Mouse (Mus musculus) heart, adult 2 months (tissue): ENCODE results near the gene Grik1. TPM values are rescaled to one million over a fixed set of nuclear protein-coding genes. Genes with fewer than 3 reads are reported as not detected.

ENCODE experiments used
- DNase-seq, 2 experiments: peaks; one replicate each; pipeline ENCODE4 v3.0.0; 2021
- H3K27ac ChIP-seq: fragments of 200-600 bp; 2 replicates; pipeline ENCODE4 v1.8.1; 2022
- H3K27me3 ChIP-seq: fragments of 200-500 bp; 2 replicates; pipeline ENCODE4 v1.6.1; 2012; ENCODE audit warnings: mild to moderate bottlenecking, low read length, inconsistent platforms, mixed read lengths; ENCODE audit not compliant: control insufficient read depth, insufficient read depth
- H3K36me3 ChIP-seq: fragments of 200-500 bp; 2 replicates; pipeline ENCODE4 v1.6.1; 2012; ENCODE audit warnings: low read length, inconsistent platforms; ENCODE audit not compliant: control insufficient read depth, insufficient read depth
- H3K4me1 ChIP-seq: fragments of 200-500 bp; 2 replicates; pipeline ENCODE4 v1.6.1; 2011; ENCODE audit warnings: low read length; ENCODE audit not compliant: control insufficient read depth, insufficient read depth
- H3K4me3 ChIP-seq: fragments of 200-600 bp; 2 replicates; pipeline ENCODE4 v1.8.1; 2022
- H3K79me2 ChIP-seq: fragments of 200-500 bp; replicated peaks from 2 replicates; pipeline ENCODE4 v1.6.1; 2012; ENCODE audit warnings: mild to moderate bottlenecking, inconsistent platforms, low read length, moderate library complexity, mixed read lengths; ENCODE audit not compliant: control insufficient read depth, insufficient read depth
- H3K9ac ChIP-seq: fragments of 200-500 bp; 2 replicates; pipeline ENCODE4 v1.6.1; 2012; ENCODE audit warnings: low read depth, mild to moderate bottlenecking, control low read depth, inconsistent platforms, low read length, mixed read lengths
- CTCF ChIP-seq: fragments of 200-600 bp; IDR thresholded peaks from 2 replicates; pipeline ENCODE4 v1.8.1; 2022; ENCODE audit warnings: antibody characterized with exemption, mild to moderate bottlenecking, moderate library complexity
- EP300 ChIP-seq: fragments of 200-500 bp; IDR thresholded peaks from 2 replicates; pipeline ENCODE4 v1.6.1; 2011; ENCODE audit warnings: low read depth, low read length, control low read depth; ENCODE audit not compliant: insufficient read depth
- POLR2A ChIP-seq: fragments of 200-500 bp; IDR thresholded peaks from 2 replicates; pipeline ENCODE4 v1.6.1; 2011; ENCODE audit warnings: mild to moderate bottlenecking, low read depth, low read length, control low read depth; ENCODE audit not compliant: insufficient read depth
- WGBS: fragments of 180-500 bp; shearing (Covaris S2); methylation state at CpG from one replicate; pipeline ENCODE4 v1.1.7; 2018; 5-methylcytosine and 5-hydroxymethylcytosine counted together
- intact Hi-C: fragments of 180-260 bp; cut with DNase I; formaldehyde crosslinking; loops from one replicate; pipeline ENCODE4 v1.15.1; 2025
- polyA plus RNA-seq: library from polyadenylated mRNA; depleted of rRNA; stranded (reverse); fragments of >200 nt; gene quantifications from 2 replicates; pipeline ENCODE4 v1.2.3, GENCODE M21; 2012
- total RNA-seq, 2 experiments: library from RNA; stranded (reverse); gene quantifications; 2 replicates each; pipeline ENCODE4 v1.2.3; 2021

Grik1 gene
- total and polyA plus RNA-seq, 3 experiments, result not detected

DNA sequence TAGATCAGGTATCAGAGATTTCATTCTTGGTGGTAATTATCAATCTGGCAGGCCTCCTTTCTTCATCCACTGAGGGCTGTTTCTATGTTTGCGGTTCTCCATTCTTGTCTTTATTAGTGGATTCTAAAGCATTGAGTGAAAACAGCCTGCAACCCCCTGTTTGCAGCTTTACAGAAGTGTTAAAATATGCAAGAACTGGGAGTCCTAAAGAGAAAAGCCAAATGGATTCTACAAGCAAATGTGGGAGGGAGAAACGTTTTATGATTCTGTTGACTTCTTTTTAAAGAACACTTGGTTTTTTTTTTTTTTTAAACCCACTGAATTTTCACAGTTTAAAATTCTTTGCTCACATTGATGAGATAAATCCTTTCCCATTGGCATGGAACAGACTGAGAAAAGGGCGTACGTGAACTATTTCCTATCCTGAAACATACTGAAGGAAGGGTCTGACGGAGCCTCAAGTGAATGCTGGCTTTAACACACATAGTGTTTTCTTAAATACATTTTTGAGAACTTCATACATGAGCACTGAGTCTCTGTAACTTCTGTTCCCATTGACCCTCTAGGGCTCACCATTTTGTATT, 195.8 kb downstream of the Grik1 start:
- no peaks in the 10 kb centered on the region for H3K27me3 ChIP-seq
- 57% methylated on average over 5 of the region's 5 CpGs for WGBS
- no peaks in the 10 kb centered on the region for H3K36me3 ChIP-seq
- no peaks in the 10 kb centered on the region for H3K79me2 ChIP-seq
- H3K4me3 ChIP-seq, result no peak overlapping the region
- intact Hi-C loops, result no loop called here
- no peak overlapping the region for H3K9ac ChIP-seq
- no peaks in the 10 kb centered on the region for H3K4me1 ChIP-seq
- no peak for DNase-seq
- H3K27ac ChIP-seq, result no peak overlapping the region
- TF ChIP-seq CTCF, result no peak
- TF ChIP-seq POLR2A, result no peak
- TF ChIP-seq EP300, result no peak

DNA sequence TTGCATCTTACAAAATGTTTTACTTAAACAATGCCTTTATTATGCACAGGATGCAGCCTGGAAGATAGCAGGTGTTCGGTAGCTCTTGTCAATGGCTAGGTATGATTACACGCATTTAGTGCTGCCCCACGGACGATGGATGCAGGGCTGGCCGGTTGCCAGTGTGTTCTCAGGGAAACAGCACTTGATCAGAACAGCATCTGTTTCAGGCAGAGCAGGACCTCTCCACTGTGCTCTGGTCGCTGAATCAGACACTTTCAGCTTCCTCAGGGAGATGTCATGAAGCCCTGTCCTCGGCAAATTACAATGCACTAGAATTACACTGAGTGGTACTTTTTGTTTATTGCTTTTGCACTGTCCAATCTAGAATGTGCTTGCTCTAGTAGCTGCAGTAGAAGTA, 202.8 kb downstream of the Grik1 start:
- H3K9ac ChIP-seq, result no peak overlapping the region
- H3K4me1 ChIP-seq, result no peaks in the 10 kb centered on the region
- DNase-seq, result no peak
- no peak overlapping the region for H3K4me3 ChIP-seq
- H3K36me3 ChIP-seq, result no peaks in the 10 kb centered on the region
- no peak for TF ChIP-seq POLR2A
- TF ChIP-seq EP300, result no peak
- no peak for TF ChIP-seq CTCF
- H3K27me3 ChIP-seq, result no peaks in the 10 kb centered on the region
- H3K27ac ChIP-seq, result no peak overlapping the region
- intact Hi-C loops, result no loop called here
- no peaks in the 10 kb centered on the region for H3K79me2 ChIP-seq
- WGBS, result 69% methylated on average over 7 of the region's 7 CpGs

DNA sequence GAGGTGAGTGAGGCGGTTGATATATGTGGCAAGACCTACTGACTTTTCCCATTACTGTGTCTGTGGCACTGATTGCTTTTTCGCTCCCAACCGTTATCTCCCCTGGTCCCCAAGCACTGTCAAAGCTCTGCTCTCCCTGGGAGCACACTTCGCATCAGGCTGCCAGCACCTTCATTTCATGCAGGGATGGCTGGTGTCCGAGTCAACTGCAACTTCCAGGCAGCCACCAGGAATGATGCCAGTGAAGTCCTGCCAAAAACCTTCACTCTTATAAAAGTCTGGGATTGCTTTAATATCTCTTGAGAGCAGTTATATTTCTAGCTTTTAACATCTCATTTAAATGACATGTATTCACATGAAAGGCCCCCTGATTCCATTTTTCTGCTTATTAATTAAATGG, 215.3 kb downstream of the Grik1 start:
- H3K4me3 ChIP-seq, result no peak overlapping the region
- no peak overlapping the region for H3K9ac ChIP-seq
- no peak overlapping the region for H3K27ac ChIP-seq
- H3K79me2 ChIP-seq, result no peaks in the 10 kb centered on the region
- 56% methylated on average over 5 of the region's 5 CpGs for WGBS
- no peaks in the 10 kb centered on the region for H3K36me3 ChIP-seq
- H3K27me3 ChIP-seq, result no peaks in the 10 kb centered on the region
- DNase-seq, result no peak
- no peak for TF ChIP-seq EP300
- no peak for TF ChIP-seq POLR2A
- TF ChIP-seq CTCF, result no peak
- intact Hi-C loops, result no loop called here
- H3K4me1 ChIP-seq, result no peaks in the 10 kb centered on the region

DNA sequence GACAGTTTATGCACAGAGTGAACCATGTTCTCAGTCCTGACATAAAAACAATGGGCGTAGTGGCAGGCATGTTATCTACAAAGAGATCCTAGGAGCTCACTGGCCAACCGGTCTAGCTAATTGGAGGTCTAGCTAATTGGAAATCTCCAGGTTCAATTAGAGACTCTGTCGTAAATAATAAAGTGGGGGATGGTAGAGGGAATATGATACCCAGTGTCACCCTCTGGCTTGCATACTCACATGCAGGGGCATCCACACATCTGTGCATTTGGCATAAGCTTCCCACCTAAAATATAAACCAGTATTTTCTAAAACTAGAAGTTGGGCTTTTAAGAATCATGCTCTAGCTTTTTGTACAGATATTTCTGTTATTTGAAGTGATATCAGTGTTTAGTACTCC, 229.1 kb downstream of the Grik1 start:
- H3K4me3 ChIP-seq, result no peak overlapping the region
- no peaks in the 10 kb centered on the region for H3K79me2 ChIP-seq
- no peak for TF ChIP-seq EP300
- no peak for TF ChIP-seq CTCF
- no peak for TF ChIP-seq POLR2A
- no peak for DNase-seq
- H3K4me1 ChIP-seq, result no peaks in the 10 kb centered on the region
- intact Hi-C loops, result no loop called here
- H3K27me3 ChIP-seq, result no peaks in the 10 kb centered on the region
- H3K9ac ChIP-seq, result no peak overlapping the region
- no peaks in the 10 kb centered on the region for H3K36me3 ChIP-seq
- WGBS, result 89% methylated on average over 3 of the region's 3 CpGs
- H3K27ac ChIP-seq, result no peak overlapping the region

DNA sequence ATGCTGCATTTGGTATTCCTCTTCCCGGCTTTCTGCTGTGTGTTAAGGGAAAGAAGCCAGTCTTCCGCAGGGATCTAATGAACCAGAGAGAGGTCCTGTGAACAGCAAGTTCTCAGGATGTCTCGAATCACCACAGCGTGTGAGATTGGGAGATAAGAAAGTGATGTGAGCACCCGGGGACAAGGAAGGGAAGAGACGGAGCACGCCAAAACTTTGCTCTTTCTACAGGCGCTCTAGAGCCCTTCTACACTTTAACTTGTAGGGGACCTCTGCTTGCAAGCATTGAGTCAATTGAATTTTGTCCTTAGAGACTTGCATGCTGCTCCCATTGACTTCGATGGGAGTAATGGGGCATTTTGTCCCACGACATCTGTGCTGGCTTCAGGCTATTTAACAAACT, 241.9 kb downstream of the Grik1 start:
- intact Hi-C loops, result no loop called here
- Histone ChIP-seq H3K9ac (no peak overlapping the region), H3K79me2 (no peaks in the 10 kb centered on the region), H3K4me3 (no peak overlapping the region), H3K4me1 (no peaks in the 10 kb centered on the region), H3K27me3 (no peaks in the 10 kb centered on the region), H3K27ac (no peak overlapping the region), H3K36me3 (no peaks in the 10 kb centered on the region)
- WGBS, result 66% methylated on average over 10 of the region's 10 CpGs
- DNase-seq, result no peak
- TF ChIP-seq CTCF, result no peak

DNA sequence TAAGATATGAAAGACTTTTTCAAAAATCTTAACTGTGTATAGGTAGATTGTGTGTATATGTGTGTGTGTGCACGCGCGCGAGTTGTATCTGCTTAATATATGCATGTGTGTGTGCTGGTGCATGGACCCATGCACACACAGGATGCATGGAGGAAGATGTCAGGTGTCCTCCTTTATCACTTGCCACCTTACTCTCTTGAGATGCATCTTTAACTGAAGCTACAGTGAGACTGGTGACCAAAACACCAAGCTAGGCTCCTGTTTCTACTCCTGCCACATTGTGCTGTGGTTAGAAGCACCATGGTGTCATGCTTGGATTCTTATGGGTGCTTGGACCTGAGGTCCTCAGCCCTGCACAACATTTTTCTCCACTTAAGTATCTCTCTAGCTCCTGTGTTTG, 245.7 kb downstream of the Grik1 start:
- no peaks in the 10 kb centered on the region for H3K79me2 ChIP-seq
- H3K4me1 ChIP-seq, result no peaks in the 10 kb centered on the region
- H3K27me3 ChIP-seq, result no peaks in the 10 kb centered on the region
- DNase-seq, result no peak
- H3K4me3 ChIP-seq, result no peak overlapping the region
- 99% methylated on average over 4 of the region's 4 CpGs for WGBS
- no peak overlapping the region for H3K9ac ChIP-seq
- TF ChIP-seq CTCF (no peak), POLR2A (no peak), EP300 (no peak)
- H3K36me3 ChIP-seq, result no peaks in the 10 kb centered on the region
- no peak overlapping the region for H3K27ac ChIP-seq
- intact Hi-C loops, result no loop called here

DNA sequence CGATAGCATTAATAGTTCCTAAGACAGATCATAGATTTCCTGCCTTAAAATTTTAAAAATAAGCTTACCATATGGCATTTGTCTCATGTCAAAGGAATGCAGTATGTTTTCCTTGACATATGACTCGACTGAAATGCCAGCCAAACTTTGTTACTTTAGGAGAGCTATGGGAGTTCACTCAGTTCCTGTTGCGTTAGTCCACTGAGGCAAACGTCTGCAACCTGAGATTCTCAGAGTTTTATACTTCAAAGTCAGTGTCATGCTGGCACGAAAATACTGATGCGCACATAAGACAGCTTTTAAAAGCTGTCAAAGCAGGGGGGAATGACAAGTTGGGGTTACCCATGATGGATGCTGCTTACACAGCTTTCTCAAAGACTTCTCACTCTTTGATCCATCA, 247.6 kb downstream of the Grik1 start:
- no peak overlapping the region for H3K27ac ChIP-seq
- H3K79me2 ChIP-seq, result no peaks in the 10 kb centered on the region
- TF ChIP-seq CTCF, result no peak
- no peak overlapping the region for H3K9ac ChIP-seq
- no peaks in the 10 kb centered on the region for H3K36me3 ChIP-seq
- 45% methylated on average over 6 of the region's 6 CpGs for WGBS
- intact Hi-C loops, result no loop called here
- no peak overlapping the region for H3K4me3 ChIP-seq
- H3K27me3 ChIP-seq, result no peaks in the 10 kb centered on the region
- DNase-seq, result no peak
- no peaks in the 10 kb centered on the region for H3K4me1 ChIP-seq
